Mouse (Mus musculus) CH12F3 (cell line): Measurements from ENCODE around the gene Cbx2.

Experiments
- in situ Hi-C: fragments of 300-500 bp; cut with MboI; formaldehyde crosslinking; loops from 2 replicates; pipeline ENCODE4 v1.14.3; 2020; ENCODE audit warnings: low sequenced_read_pairs

Cbx2 gene

DNA sequence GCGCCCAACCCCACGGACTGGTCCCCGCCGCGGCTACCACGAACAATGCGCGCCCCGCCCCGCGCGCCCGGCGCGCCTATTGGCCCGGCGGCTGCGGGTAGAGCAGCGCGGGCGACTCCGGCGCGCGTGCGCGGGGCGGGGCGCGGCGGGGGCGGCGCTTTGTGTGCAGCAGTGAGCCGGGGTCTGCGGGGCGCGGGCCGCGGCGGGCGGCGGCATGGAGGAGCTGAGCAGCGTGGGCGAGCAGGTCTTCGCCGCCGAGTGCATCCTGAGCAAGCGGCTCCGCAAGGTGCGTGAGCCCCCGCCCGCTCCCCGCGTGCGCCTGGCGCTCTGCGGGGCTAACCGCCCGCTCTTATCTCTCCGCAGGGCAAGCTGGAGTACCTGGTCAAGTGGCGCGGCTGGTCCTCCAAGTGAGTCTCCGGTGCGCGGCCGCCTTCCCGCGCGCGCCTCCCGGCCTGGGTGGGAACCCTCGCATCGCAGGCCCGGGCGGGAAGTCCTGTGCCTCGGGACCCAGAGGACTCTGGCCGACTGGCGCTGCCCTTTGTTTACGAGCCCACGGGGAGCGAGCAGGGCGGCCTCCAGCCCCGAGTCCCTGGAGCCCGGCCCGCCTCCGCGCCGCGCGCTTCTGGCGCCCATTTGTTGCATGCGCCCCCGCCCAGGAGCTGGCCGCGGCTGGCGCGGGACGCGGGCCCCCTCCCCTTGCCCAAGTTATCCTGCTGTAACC lies at the start of gene Cbx2:
Gene Cbx2 (plus strand): TSS at position 68 of the 721 bp plus-strand sequence.
- in situ Hi-C loops, result no loop called here

- in situ Hi-C loops, result no loop called here
These were observed 48.4 kb upstream of the Cbx2 start for GRCm38 (mm10) chr11:118974340-118974739.

DNA sequence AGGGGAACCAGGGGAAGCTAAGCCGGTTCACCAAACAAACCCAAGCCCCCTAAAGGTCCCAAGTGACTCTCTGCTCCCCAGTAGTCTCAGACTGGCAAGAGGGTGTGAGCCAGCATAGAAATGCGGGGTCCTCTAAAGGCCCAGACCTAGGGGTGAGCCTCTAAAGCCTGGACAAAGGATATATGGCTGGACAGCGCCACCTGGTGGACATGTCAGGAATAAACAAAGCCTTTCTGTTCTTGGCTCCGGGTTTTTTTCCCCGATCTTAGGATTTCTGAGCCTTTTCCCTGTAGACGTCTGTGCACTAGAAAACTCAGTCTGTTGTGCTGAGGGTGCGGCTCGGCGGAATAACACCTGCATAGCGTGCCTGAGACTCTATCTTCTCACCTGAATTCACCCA lies 47.3 kb upstream of the Cbx2 start:
- in situ Hi-C loops, result no loop called here

DNA sequence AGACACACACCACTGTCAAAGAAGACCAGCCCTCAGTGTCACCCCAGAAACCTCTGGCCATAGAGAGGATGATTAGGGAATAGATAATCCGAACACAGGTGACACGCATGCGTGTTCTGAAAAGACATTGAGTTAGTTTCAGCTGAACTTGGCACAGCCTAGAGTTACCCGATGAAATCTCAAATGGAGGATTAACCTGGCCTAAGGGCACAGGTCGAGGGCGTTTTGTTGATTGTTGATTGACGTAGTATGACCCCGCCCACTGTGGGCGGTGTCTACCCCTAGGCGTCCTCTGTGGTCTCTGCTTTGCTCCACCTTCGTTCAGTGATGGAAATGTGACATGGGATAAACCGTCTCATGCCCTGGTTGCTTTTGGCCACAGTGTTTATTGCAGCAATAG lies 46.8 kb upstream of the Cbx2 start:
- in situ Hi-C loops, result no loop called here

- in situ Hi-C loops, result no loop called here
These were observed 42.4 kb upstream of the Cbx2 start for GRCm38 (mm10) chr11:118980388-118980787.

DNA sequence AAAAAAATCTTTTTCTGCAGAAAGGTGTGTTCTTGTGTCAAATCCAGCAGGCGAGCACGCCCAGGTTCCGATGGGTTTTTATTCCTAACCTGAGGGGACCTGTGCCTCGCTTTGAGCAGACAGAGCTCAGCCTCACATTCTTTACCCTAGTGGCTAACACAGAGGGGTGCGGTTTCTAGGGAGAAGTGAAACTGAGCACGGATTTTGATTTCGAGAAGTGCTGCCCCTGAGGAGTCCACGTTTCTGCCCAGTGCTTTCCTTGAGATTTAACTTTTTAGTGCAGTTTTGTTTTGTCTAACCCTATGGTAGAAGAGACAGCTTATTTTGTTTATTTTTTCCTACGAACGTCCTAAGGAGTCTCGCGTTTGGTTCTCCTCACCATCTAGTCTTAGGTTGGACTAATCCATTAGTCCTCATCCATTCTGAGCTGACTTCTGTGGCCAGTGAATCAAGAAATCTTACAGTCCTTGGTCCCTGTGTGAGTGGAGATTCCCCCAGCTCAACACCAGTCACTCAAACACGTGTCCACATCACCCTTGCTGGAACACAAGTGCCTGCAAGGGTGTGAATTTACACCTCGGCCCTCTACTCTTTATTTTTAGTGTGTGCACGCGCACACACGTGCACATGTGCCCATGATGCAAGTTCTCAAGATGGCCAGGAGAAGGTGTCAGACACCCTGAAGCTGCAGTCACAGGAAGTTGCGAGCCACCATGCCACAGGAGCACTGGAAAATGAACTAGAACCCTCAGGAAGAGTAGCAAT lies 41.6 kb upstream of the Cbx2 start:
- in situ Hi-C loops, result no loop called here

GRCm38 (mm10) chr11:118982593-118983113 lies 40.1 kb upstream of the Cbx2 start:
- in situ Hi-C loops, result no loop called here

DNA sequence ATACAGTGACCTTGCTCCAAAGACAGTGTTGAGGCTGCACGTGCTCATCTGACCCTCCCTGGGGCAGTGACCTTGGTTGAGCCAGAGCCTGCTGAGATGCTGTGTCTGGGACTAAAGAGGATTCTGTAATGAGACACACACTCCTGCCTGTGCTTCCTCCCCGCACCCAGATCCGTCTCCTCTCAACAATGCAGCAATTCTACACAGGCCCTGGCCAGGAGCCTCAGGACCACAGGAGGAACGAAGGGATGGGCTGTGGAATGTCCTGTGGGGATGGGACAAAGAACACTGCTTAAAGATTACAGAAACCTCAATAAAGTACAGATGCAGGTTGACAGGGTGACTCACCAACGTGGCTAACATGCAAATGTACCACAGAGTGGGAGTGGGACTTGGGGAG lies 37.2 kb upstream of the Cbx2 start:
- in situ Hi-C loops, result no loop called here

DNA sequence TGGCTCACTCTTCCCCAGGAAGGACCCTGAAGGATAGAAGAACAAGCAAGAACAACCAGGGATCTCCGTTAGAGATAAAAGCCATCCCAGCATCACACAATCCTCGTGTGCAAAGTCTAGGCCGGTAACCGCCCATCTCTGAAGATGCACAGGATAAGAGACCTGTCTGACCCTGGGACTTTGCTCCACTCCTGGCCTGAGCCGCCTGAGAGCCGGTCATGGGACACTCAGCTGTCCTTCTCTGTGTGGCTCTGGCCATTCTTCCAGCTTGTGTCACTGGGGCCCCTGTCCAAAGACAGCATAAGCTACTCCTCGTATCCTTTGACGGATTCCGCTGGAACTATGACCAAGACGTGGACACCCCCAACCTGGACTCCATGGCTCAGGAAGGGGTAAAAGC lies 34.8 kb upstream of the Cbx2 start, which contains the start of gene Enpp7:
Gene Enpp7 (plus strand): TSS at position 190 of the 400 bp plus-strand sequence.
- in situ Hi-C loops, result no loop called here

DNA sequence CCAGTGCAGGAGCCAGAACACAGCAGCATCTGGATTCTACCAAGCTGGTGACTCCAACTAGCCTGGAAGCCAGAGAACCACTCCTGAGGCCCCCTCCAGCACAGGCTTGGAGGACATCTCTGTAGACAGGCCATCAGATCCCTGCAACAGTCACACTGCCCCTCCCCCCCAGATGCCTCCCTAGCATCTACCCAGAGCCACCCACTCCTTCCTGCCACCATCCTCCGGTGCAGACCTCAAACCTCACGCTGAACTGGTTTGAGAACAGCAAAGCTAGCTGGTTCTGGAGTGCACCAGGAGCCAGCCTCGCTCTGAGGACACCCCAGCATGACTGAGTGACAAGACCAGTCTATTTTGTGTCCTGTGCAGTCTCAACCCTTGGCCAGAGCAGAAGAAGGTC lies 30.0 kb upstream of the Cbx2 start:
- in situ Hi-C loops, result no loop called here

- in situ Hi-C loops, result no loop called here
These were observed 27.3 kb upstream of the Cbx2 start for GRCm38 (mm10) chr11:118995448-118995847.

DNA sequence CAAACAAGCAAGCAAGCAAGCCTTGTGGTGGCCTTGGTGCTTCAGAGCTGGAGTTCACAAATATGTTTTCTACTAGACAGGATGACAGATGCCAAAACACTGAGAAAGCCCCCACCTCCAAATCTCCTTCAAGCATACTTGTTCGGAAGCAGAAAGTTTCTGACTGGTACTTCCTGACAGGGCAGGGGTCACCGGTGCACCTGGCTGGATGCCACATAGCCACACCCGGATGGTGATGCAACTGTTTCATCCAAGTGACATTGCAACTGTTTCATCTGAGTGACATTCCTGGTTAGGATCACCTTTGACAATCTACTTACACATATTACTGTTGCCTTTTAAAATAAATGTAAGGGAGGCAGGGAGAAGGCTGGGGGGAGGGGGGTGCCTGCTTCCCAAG lies 25.6 kb upstream of the Cbx2 start:
- in situ Hi-C loops, result no loop called here

- in situ Hi-C loops, result no loop called here
These were observed 24.1 kb upstream of the Cbx2 start for GRCm38 (mm10) chr11:118998540-118999265.

GRCm38 (mm10) chr11:118999361-118999804 lies 23.4 kb upstream of the Cbx2 start:
- in situ Hi-C loops, result no loop called here

DNA sequence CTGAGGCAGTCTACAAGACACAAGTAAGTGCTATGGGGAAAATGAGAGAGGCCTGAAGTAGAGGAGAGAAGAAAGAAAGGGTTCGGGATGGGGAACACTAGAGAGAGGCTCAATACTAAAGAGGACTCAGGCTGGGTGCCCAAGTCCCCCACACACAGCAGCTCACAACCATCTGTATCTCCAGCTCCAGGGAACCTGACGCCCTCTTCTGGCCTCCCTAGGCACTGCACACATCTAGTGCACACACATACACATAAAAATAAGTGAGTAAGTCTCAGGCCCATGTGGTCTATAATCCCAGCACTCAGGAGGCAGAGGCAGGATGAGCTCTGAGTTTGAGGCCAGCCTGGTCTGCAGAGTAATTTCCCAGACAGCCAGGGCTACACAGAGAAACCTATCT lies 21.9 kb upstream of the Cbx2 start:
- in situ Hi-C loops, result no loop called here

- in situ Hi-C loops, result no loop called here
These were observed 21.2 kb upstream of the Cbx2 start for GRCm38 (mm10) chr11:119001493-119002128.

- in situ Hi-C loops, result no loop called here
These were observed 17.1 kb upstream of the Cbx2 start for GRCm38 (mm10) chr11:119005547-119006275.

GRCm38 (mm10) chr11:119006462-119006861 lies 16.3 kb upstream of the Cbx2 start:
- in situ Hi-C loops, result no loop called here

GRCm38 (mm10) chr11:119007461-119008456 lies 15.0 kb upstream of the Cbx2 start:
- in situ Hi-C loops, result no loop called here
